Mouse (Mus musculus) left cerebral cortex, adult 8-10 months (tissue): ENCODE data around the gene Dock3. TPM values are rescaled to one million over a fixed set of nuclear protein-coding genes. Genes with fewer than 3 reads are reported as not detected.

Experiments
- DNase-seq, 2 experiments: peaks; one replicate each; pipeline ENCODE4 v3.0.0; 2022; ENCODE audit warnings: low spot score in 2 of 2
- total RNA-seq, 4 experiments: library from RNA; stranded (reverse); gene quantifications; 2 replicates each; pipeline ENCODE4 v1.2.4; 2022

Gene Dock3
- total RNA-seq, 4 experiments from 2014 or later = 191 to 234 (median 223) TPM

DNA sequence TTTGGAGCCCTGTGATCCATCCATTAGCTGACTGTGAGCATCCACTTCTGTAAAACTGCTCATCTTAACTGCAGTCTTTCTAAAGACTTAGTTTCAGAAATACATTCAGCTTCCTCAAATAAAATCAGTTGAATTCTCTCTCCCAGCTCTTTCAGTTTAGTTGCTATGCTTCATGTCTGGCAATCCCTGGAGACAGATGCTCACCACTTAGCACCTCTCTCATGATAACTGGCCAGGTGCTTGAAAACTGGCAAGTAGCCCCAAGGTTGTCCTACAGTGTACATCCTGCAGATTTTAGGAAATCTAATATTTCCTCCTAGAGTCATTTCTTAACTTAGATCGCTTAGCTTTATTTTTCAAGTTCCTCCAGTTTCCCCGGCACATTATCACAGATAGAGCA, 193.8 kb downstream of the Dock3 start:
- DNase-seq = no peak

- DNase-seq = no peak
Observed at GRCm38 (mm10) chr9:107027586-107027985, 204.1 kb downstream of the Dock3 start.

GRCm38 (mm10) chr9:107009841-107010240, 221.9 kb downstream of the Dock3 start:
- DNase-seq = no peak

GRCm38 (mm10) chr9:107003187-107003586, 228.5 kb downstream of the Dock3 start:
- no peak for DNase-seq

DNA sequence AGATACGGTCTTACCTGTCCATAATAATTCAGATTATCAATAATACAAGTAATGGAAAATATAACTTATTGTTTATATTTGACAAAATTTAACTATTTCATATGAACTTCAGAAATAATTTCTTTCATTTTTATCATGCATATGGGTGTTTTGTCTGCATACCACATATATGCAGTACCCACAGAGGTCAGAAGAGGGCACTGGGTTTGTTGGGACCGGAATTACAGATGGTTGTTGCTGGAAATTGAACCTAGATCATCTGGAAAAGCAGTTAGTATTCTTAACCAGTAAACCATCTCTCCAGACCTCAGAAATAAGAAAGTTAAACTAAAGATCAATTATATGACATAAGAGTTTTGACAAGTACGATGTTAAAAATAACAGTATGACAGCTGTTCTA, 261.0 kb downstream of the Dock3 start:
- DNase-seq = no peak

GRCm38 (mm10) chr9:106958452-106958851, 273.3 kb downstream of the Dock3 start:
- DNase-seq = no peak

GRCm38 (mm10) chr9:106955486-106955885, 276.2 kb downstream of the Dock3 start:
- DNase-seq = no peak

- DNase-seq = no peak
Observed at GRCm38 (mm10) chr9:106934998-106935397, 296.7 kb downstream of the Dock3 start.

DNA sequence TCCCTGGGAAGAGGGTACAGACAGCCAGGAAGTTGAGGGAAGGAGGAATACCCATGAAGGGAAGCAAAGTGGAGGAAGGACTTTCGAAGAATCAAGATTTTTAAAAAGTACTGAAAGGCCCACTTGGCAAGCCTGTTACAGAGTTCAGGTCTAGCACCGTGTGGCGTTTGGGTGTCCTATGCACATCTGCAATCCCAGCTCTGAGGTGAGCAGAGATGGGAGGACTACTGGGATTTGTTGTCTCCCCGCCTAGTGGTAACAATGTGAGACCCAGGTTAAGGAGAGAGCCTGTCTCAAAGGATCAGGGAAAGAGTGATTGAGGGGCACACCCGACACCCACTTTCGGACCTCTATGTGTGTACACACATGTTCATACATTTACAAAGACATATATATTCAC, 316.8 kb downstream of the Dock3 start:
- DNase-seq = no peak

DNA sequence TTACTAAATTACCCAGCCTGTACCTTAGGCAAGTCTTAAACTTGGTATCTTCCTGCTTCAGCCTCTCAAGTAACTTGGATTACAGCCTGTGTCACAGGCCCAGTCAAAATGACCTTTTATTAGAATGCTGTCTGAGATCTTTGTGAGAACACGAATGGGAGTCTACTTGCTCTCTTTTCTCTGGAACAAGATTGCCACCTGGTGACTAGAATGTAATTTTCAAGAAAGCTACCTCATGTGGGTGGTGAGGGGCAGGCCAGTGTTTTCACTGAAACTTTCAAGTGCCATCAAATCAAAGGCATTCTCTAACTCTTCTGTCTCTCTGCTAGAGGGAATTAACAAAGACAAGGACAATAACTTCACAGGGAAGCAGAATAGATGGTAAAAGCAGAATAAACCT, 317.9 kb downstream of the Dock3 start:
- no peak for DNase-seq

- DNase-seq = no peak
Observed at GRCm38 (mm10) chr9:106911624-106912023, 320.1 kb downstream of the Dock3 start.

GRCm38 (mm10) chr9:106908715-106909114, 323.0 kb downstream of the Dock3 start:
- no peak for DNase-seq

GRCm38 (mm10) chr9:106908174-106908573, 323.5 kb downstream of the Dock3 start:
- no peak for DNase-seq

DNA sequence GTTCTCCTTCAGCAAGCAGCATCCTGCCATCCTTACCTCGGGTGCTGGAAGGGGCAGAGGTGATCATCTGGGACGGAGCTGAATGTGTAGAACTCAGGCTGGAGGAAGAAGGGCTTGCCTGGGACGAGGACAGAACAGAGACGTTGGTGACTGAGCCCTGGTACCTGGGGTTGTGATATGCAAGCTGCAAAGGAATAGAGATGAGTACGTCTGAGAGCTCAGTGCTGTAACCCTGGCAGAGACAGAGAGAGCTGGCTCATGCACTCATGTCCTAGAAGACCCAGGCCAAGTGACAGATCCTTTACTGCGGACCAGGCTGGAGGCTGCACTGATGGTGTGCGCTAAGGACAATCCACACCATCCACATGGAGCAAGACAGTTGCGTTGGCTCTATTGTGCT, 325.1 kb downstream of the Dock3 start:
- no peak for DNase-seq

- no peak for DNase-seq
Observed at GRCm38 (mm10) chr9:106903791-106904134, 327.9 kb downstream of the Dock3 start.

DNA sequence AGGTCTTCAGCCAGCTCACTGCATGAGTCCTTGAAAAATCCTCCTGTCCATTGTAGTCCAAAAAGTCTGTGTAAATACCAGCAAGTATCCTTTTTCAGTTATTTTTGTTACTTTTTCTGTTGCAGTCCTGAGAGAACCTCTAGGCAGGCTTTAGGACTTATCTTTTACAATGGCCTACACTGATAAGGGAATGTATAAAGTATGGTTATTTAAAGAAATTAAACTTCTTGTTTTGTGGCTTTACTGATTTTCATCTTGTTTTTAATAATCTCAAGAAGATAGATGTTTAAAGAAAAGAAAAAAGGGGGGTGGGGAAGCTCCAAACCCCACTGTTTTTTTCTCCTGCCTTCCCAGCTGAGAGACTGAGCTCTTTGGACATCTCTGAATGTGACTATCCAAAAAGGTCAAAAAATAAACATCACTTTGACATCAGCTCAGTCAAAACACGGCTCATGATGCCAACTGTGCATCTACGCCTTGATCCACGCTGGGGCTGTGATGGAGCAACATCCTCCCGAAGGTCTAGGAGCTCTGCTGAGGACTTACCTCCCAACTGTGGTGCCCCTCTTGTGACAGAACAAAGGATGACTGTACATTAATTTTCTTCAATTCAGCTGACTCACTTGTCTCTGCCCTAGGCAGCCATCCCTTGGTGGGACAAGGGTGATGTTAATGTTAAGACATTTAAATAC, 328.5 kb downstream of the Dock3 start:
- no peak for DNase-seq

- DNase-seq = no peak
Observed at GRCm38 (mm10) chr9:106901596-106901995, 330.1 kb downstream of the Dock3 start.

DNA sequence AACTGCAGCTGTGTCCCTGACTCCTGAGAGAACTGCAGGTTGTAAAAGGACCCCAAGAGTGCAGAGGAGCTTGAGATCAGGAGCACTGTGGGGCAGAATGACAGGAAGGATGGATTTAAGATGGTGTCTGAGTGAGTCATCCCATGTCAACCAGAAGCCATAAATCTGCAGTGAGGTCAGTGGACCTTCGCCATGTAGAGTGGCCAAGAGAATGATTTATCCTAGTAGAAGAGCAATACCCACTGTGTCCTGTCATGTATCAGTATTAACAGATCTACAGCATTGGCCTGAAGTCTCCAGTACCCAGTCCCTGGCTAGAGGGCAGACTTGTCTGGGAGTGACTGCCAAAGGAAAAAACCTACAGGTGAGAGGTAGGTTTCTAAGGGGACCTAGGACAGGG, 332.8 kb downstream of the Dock3 start:
- no peak for DNase-seq

DNA sequence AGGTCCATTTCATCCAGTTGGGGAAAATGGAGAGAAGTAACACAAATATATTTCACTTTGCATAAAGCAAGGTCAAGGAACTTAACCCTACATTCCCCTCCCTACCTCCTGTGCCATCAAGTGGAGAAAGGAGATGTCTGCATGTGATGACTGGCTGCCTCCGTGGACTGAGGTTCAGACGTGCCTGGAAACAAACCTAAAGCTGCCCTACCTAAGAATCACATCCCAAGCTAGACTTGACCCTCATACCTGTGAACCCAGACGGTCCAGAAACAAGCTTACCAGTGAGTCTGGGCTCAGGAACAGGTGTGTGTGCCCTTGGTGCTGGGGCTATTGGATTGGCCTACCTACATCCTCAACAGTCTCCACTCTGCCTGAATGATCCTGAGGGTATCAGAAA, 338.4 kb downstream of the Dock3 start:
- no peak for DNase-seq

DNA sequence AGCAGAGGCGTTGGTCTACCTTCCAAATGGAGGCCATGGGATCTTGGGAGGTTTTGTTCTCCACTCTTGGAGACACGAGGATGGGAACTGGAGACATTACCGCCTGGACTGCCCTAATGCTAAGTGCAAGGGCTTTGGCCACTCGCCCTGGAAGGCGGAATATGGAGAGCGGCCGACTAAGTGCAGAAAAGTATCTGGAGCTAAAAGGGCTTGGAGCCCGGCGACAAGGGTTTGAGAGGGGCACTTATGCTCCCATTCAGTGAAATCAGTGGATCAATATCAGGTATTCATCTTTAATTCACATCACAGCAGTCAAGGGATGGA, 339.2 kb downstream of the Dock3 start:
- DNase-seq = no peak

DNA sequence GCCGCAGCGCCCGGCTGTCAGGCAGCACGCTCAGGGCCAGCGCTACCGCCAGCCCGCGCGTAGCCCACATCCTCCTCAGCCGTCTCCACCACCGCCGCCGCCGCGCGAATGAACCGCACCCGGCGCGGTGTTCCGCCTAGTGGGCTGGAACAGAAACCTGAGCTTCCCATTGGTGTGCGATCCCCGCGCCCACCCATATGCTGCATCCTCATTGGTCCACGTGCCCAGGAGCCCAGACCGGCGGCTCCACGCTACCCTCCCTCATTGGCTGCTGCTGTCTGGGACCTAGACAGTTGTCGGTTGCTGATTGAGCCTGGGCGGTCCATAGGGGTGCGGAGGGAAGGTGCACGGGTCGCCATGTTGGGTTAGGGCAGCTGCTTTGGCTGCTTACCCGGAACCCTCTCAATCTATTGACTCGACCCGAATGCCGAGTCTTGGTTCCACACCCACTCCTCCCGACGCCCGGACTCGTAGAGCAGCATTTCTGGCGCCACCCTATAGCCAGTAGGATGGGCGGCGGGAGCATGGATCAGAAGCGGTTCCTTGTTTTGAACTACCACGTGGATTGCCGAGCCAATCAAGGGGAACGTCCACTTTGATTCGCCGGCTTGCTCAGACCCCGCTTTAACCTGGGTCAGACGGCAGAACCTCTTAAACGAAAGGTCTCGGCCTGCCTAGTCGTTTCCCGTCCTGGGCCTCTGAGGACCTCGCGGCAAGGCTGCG, 339.7 kb downstream of the Dock3 start, which contains the start of gene Manf:
Gene Manf, minus strand, starts transcription at position 151 of the 723 bp plus-strand sequence.
- peak; percentile 95 to 99 for DNase-seq

GRCm38 (mm10) chr9:106891341-106891741, 340.4 kb downstream of the Dock3 start:
- DNase-seq = no peak
